Mouse (Mus musculus) limb, embryonic 13.5 days (tissue): ENCODE data around the gene Wdr89. TPM values are rescaled to one million over a fixed set of nuclear protein-coding genes. Genes with fewer than 3 reads are reported as not detected.
"Not testable (repeated sequence)": the region's sequence is repeated elsewhere in the genome, so short reads cannot be mapped to it uniquely, and the experiment has no call there.

Source experiments
- ATAC-seq: fragments of 200-750 bp; cut with Nextera tagmentation; 2 replicates; pipeline ENCODE4 v1.8.0; 2017; ENCODE audit warnings: low read depth, moderate number of reproducible peaks, moderate TSS enrichment; ENCODE audit not compliant: low FRiP score
- H3K27ac ChIP-seq: fragments of 300-500 bp; sonication (generic); 2 replicates; pipeline ENCODE4 v1.5.1; 2015; ENCODE audit warnings: inconsistent platforms, mild to moderate bottlenecking, moderate library complexity
- H3K27me3 ChIP-seq: fragments of 300-500 bp; sonication (generic); 2 replicates; pipeline ENCODE4 v1.6.1; 2015; ENCODE audit warnings: mild to moderate bottlenecking, inconsistent platforms
- H3K36me3 ChIP-seq: fragments of 300-500 bp; sonication (generic); 2 replicates; pipeline ENCODE4 v1.6.1; 2015; ENCODE audit warnings: inconsistent platforms, mild to moderate bottlenecking, moderate library complexity
- H3K4me1 ChIP-seq: fragments of 300-500 bp; sonication (generic); 2 replicates; pipeline ENCODE4 v1.6.1; 2015; ENCODE audit warnings: inconsistent platforms
- H3K4me2 ChIP-seq: fragments of 300-500 bp; sonication (generic); replicated peaks from 2 replicates; pipeline ENCODE4 v1.6.1; 2015; ENCODE audit warnings: inconsistent platforms, mild to moderate bottlenecking, moderate library complexity
- H3K4me3 ChIP-seq: fragments of 300-500 bp; sonication (generic); 2 replicates; pipeline ENCODE4 v1.5.1; 2015; ENCODE audit warnings: moderate library complexity, mild to moderate bottlenecking, inconsistent platforms
- H3K9ac ChIP-seq: fragments of 300-500 bp; sonication (generic); 2 replicates; pipeline ENCODE4 v1.6.1; 2015; ENCODE audit warnings: mild to moderate bottlenecking, inconsistent platforms
- H3K9me3 ChIP-seq: fragments of 300-500 bp; sonication (generic); 2 replicates; pipeline ENCODE4 v1.6.1; 2016; ENCODE audit warnings: inconsistent platforms
- WGBS: fragments of 180-500 bp; shearing (Covaris S2); methylation state at CpG from one replicate; pipeline ENCODE4 v1.1.7; 2015; 5-methylcytosine and 5-hydroxymethylcytosine counted together
- polyA plus RNA-seq: library from polyadenylated mRNA; unstranded; fragments of >200 nt; fragmentation: Nextera tagmentation; extraction: Ambion mirVana; gene quantifications from 2 replicates; pipeline ENCODE4 v1.2.1, GENCODE M21; 2015

The Wdr89 gene
- polyA plus RNA-seq, 1 experiment from 2014 or later, result 11.7 TPM

DNA sequence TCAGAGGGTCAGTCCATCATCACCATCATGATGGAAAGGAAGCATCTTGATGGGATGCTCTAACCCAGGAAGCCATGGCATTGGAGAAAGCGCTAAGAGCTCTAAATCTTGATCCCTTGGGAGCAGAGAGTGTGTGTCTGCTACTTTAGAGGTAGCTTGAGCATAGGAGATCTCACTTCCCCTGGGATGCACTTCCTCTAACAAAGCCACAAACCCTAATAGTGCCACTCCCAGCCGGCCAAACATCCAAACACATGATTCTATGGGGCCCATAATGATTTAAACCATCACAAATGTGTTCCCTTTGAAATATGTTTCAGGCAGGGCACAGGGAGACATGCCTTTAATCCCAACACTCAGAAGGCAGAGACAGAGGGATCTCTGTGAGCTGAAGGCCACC, 19.7 kb upstream of the Wdr89 start:
- Histone ChIP-seq H3K4me3 (no peak overlapping the region), H3K4me1 (no peaks in the 10 kb centered on the region), H3K9me3 (no peaks in the 10 kb centered on the region), H3K9ac (no peak overlapping the region), H3K27me3 (no peaks in the 10 kb centered on the region), H3K27ac (no peak overlapping the region), H3K4me2 (no peak overlapping the region), H3K36me3 (no peaks in the 10 kb centered on the region)
- no peak for ATAC-seq
- 85% methylated on average over 2 of the region's 2 CpGs for WGBS

DNA sequence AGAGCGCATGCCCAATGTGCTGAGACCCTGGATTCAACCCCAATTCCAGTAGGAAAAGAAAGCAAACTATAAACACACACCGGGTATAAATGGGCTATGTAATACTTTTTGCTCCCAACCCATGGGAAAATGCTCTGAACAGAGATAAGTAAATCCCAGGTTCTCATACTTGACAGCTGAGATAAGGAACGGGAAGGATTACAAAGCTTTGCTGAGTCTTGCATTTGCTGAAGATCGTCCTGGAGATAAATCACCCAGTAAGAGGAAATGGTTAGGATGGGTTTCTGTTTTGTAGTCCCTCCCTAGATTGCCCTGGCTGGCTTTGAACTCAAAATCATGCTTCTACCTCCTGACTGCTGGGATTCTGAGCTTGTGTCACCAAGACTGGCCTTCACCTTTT, 18.0 kb upstream of the Wdr89 start:
- no peak overlapping the region for H3K27ac ChIP-seq
- no peak overlapping the region for H3K4me2 ChIP-seq
- H3K9me3 ChIP-seq, result no peaks in the 10 kb centered on the region
- no peaks in the 10 kb centered on the region for H3K36me3 ChIP-seq
- WGBS, result 62% methylated on average over 4 of the region's 4 CpGs
- no peak overlapping the region for H3K4me3 ChIP-seq
- no peak overlapping the region for H3K9ac ChIP-seq
- no peaks in the 10 kb centered on the region for H3K4me1 ChIP-seq
- H3K27me3 ChIP-seq, result no peaks in the 10 kb centered on the region
- no peak for ATAC-seq

DNA sequence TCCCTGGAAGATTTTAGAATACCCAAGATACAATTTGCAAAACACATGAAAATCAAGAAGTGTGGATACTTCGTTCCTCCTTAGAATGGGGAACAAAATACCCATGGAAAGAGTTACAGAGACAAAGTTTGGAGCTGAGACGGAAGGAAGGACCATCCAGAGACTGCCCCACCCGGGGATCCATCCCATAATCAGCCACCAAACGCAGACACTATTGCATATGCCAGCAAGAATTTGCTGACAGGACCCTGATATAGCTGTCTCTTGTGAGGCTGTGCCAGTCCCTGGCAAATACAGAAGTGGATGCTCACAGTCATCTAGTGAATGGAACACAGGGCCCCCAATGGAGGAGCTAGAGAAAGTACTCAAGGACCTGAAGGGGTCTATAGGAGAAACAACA, 14.7 kb upstream of the Wdr89 start:
- H3K9ac ChIP-seq, H3K27me3 ChIP-seq, H3K4me2 ChIP-seq, H3K9me3 ChIP-seq, H3K4me3 ChIP-seq, ATAC-seq, H3K4me1 ChIP-seq, H3K27ac ChIP-seq, H3K36me3 ChIP-seq: not testable (repeated sequence)
- WGBS, result 86% methylated on average over 4 of the region's 4 CpGs

DNA sequence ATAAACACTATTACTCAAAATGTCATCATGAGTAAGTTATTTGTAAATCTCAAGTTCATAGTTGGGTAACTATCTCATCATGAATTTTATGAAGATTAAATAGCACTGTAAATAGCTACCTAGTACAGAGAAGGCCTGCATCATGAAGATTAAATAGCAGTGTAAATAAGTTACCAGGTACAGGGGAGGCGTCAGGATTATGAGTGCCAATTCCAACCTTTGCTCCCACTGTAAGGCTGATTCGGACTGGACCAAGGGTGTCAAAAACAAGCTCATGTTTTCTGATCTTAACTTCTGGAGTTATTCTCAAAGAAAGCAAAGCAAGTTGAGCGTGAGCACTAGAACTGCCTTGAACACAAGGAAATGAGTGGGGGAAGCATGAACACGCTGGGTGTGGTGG, 14.3 kb upstream of the Wdr89 start:
- H3K4me3 ChIP-seq, result no peak overlapping the region
- no peak overlapping the region for H3K27ac ChIP-seq
- H3K4me2 ChIP-seq, result no peak overlapping the region
- no peaks in the 10 kb centered on the region for H3K4me1 ChIP-seq
- H3K36me3 ChIP-seq, result no peaks in the 10 kb centered on the region
- H3K9me3 ChIP-seq, result no peaks in the 10 kb centered on the region
- H3K9ac ChIP-seq, result no peak overlapping the region
- no peaks in the 10 kb centered on the region for H3K27me3 ChIP-seq
- ATAC-seq, result no peak
- WGBS, result 92% methylated on average over 4 of the region's 4 CpGs

DNA sequence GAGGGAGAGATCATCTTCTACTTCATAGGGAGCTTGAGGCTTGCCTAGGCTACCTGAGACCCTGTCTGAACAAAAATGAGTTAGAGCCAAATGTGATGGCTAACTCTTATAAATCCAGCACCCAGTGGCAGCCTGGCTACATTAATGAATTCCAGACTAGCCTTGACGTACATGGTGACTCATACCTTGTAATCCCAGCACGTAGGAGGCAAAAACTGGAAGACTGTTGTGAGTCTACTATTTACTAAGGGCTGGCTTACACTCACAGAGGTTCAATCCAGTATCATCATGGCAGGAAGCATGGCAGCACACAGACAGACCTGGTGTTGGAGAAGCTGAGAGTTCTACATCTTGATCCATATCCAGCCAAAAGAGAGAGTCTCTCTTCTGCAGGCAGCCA, 13.5 kb upstream of the Wdr89 start:
- Histone ChIP-seq H3K4me2 (no peak overlapping the region), H3K27ac (no peak overlapping the region), H3K36me3 (no peaks in the 10 kb centered on the region), H3K9ac (no peak overlapping the region), H3K4me3 (no peak overlapping the region), H3K27me3 (no peaks in the 10 kb centered on the region), H3K9me3 (no peaks in the 10 kb centered on the region), H3K4me1 (no peaks in the 10 kb centered on the region)
- no peak for ATAC-seq
- WGBS, result 41% methylated on average over 2 of the region's 2 CpGs

DNA sequence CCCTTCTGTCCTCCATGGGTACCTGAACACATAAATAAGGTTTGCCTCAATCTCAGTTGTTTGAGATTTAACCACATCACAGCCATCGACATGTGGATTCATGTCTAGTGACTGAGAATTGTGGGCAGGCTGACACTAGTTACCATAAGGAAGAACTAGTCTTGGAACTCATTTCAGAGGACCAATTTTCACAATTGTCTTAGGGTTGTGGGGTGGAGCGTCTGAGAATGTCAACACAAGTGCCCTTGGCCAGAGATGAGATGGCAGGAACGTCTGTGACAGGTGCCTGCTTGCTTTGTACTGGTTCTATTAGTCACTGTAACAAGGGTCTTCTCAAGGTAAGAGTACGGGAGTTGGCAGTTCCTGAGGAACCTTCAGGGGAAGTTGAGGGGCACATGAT, 11.8 kb upstream of the Wdr89 start:
- WGBS, result 78% methylated on average over 4 of the region's 4 CpGs
- no peak for ATAC-seq
- Histone ChIP-seq H3K4me2 (no peak overlapping the region), H3K4me3 (no peak overlapping the region), H3K9ac (no peak overlapping the region), H3K36me3 (no peaks in the 10 kb centered on the region), H3K27me3 (no peaks in the 10 kb centered on the region), H3K9me3 (no peaks in the 10 kb centered on the region), H3K4me1 (no peaks in the 10 kb centered on the region), H3K27ac (no peak overlapping the region)

DNA sequence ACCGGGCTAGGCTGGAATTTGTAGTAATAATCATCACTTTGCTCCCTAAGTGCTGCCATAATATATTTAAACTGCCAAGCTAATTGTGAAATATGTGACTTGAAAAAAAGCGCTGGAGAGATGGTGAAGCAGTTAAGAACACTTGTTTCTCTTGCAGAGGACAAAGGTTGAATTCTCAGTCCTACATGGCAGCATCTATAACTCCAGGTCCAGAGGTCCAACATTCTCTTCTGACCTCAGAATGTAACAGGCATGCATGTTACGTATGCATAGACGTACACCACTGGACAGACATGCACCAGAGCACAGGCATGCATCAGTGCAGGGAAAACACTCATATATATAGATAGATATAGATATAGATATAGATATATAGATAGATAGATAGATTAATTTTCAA, 9.1 kb upstream of the Wdr89 start:
- Histone ChIP-seq H3K9ac (no peak overlapping the region), H3K27ac (no peak overlapping the region), H3K4me2 (no peak overlapping the region), H3K27me3 (no peaks in the 10 kb centered on the region), H3K4me3 (no peak overlapping the region), H3K36me3 (no peaks in the 10 kb centered on the region), H3K9me3 (no peaks in the 10 kb centered on the region), H3K4me1 (no peaks in the 10 kb centered on the region)
- ATAC-seq, result no peak
- WGBS, result 90% methylated on average over 4 of the region's 4 CpGs

DNA sequence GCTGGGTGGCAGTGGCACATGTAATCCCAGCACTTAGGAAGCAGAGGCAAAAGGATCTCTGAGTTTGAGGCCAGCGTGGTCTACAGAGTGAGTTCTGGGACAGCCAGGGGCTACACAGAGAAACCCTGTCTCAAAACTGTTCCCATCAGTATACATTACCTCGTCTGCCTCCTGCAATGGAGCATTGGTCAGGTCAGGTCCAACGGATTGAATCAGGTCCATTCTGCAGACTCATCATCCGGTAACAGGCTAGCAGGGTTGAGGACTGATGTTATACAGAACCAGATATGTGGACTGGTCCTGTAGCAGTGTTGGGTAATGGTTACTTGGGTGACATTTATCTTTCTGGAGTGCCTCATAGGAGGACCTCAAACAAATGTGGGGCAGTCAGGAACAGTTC, 3.3 kb upstream of the Wdr89 start:
- Histone ChIP-seq H3K9ac (no peak overlapping the region), H3K4me3 (no peak overlapping the region), H3K27ac (no peak overlapping the region), H3K27me3 (no peaks in the 10 kb centered on the region), H3K4me1 (peaks cover 12% of the 10 kb centered on the region), H3K36me3 (no peaks in the 10 kb centered on the region), H3K4me2 (no peak overlapping the region), H3K9me3 (no peaks in the 10 kb centered on the region)
- 91% methylated on average over 4 of the region's 4 CpGs for WGBS
- ATAC-seq, result no peak

DNA sequence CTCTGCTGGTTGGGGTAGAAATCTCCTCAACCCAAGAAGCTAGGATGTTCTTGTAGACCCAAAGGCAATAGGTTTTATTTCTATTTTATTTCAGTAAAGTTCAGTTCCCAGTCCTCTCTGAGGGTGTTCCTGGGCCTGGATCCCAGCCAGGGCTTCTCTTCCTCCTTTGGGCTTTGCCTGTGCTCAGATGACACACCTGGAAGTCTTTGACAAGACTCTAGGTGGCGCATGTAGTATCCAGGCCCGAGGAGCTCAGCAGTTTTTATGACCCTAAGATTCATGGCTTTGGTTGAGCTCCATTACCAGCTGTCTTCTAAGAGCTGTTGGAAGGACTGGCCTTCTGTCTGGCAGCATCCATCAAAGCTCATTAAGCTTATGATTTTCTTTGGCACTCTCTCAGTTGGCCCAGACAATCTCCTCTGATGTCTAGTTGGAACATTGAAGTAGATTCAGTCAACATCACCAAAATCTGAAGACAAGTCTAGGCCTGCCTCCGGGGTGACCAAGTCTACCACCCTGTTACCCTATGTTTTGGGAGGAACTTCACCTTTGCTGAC, 2.5 kb upstream of the Wdr89 start:
- 75% methylated on average over 3 of the region's 3 CpGs for WGBS
- Histone ChIP-seq H3K4me2 (no peak overlapping the region), H3K36me3 (no peaks in the 10 kb centered on the region), H3K9me3 (no peaks in the 10 kb centered on the region), H3K4me3 (no peak overlapping the region), H3K27ac (no peak overlapping the region), H3K9ac (no peak overlapping the region), H3K27me3 (no peaks in the 10 kb centered on the region), H3K4me1 (peaks cover 12% of the 10 kb centered on the region)
- no peak for ATAC-seq

DNA sequence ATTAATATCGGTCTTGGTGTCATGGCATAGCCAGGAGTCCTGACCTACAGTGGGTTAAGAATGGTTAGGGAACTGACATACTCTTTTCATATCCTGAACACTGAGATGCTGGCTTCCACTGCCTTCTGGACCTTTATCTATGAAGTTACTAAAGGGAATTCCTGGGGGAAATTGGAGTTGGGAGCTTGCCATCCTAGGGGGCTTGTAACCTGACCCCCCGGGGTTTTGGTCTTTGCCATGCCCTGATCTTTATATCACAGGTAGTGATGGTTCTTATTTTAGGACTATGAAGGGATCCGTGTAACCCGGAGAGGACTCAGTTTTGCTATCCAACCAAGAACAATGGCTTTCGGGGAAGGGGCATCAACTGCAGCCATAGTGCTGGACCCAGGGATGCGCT, 1.3 kb upstream of the Wdr89 start:
- Histone ChIP-seq H3K9me3 (no peaks in the 10 kb centered on the region), H3K27me3 (no peaks in the 10 kb centered on the region), H3K4me2 (peak overlapping the region; percentile 75), H3K9ac (peak overlapping the region; percentile 66), H3K36me3 (no peaks in the 10 kb centered on the region), H3K4me3 (peak overlapping the region; percentile 52), H3K4me1 (peaks cover 12% of the 10 kb centered on the region), H3K27ac (no peak overlapping the region)
- WGBS, result 89% methylated on average over 6 of the region's 6 CpGs
- ATAC-seq, result no peak

DNA sequence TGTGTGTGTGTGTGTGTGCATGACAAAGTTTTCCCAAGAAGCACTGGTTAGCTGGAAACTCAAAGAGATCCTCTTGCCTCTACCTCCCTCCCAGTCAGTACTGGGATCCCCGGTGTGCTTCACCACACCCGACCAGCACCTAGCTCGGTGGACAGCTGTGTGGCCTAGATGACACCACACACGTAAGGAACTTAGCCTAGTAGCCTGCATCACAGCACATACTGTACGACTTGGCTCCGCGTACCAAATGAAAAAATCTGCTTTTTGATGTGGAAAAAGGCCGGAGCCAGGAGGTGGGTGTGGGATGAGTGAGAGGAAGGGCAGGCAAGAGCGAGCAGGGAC, 450 bp downstream of the Wdr89 start:
- WGBS, result 1% methylated on average over 9 of the region's 9 CpGs
- peak overlapping the region; percentile 55 for H3K4me3 ChIP-seq
- ATAC-seq, result no peak
- H3K36me3 ChIP-seq, result no peaks in the 10 kb centered on the region
- peak overlapping the region; percentile 82 for H3K4me2 ChIP-seq
- H3K27ac ChIP-seq, result peak overlapping the region; percentile 82
- H3K27me3 ChIP-seq, result no peaks in the 10 kb centered on the region
- peaks cover 14% of the 10 kb centered on the region for H3K4me1 ChIP-seq
- peak overlapping the region; percentile 79 for H3K9ac ChIP-seq
- no peaks in the 10 kb centered on the region for H3K9me3 ChIP-seq

DNA sequence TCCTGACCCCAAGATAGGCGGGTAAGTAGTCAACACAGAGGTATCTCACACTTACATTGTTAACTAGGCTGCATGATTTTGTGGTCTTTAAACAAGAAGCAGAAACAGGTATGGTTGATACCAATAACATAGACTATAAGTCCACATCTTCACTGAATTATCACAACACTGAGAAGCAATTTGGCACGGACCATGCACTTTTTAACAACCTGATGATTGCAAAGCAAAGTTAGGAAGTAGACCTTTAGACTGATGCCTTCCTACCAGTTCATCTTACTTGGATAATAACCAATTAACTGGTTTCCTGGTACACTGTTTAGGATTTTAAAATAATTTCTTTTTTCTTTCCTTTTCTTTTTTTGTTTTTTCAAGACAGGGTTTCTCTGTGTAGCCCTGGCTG, 1.1 kb downstream of the Wdr89 start:
- no peak overlapping the region for H3K9ac ChIP-seq
- H3K27ac ChIP-seq, result no peak overlapping the region
- no peaks in the 10 kb centered on the region for H3K36me3 ChIP-seq
- H3K27me3 ChIP-seq, result no peaks in the 10 kb centered on the region
- peak overlapping the region; percentile 82 for H3K4me2 ChIP-seq
- ATAC-seq, result no peak
- 86% methylated on average over 2 of the region's 2 CpGs for WGBS
- H3K4me3 ChIP-seq, result peak overlapping the region; percentile 55; the same call in 1 of the 2 replicates
- H3K4me1 ChIP-seq, result peaks cover 19% of the 10 kb centered on the region
- no peaks in the 10 kb centered on the region for H3K9me3 ChIP-seq

DNA sequence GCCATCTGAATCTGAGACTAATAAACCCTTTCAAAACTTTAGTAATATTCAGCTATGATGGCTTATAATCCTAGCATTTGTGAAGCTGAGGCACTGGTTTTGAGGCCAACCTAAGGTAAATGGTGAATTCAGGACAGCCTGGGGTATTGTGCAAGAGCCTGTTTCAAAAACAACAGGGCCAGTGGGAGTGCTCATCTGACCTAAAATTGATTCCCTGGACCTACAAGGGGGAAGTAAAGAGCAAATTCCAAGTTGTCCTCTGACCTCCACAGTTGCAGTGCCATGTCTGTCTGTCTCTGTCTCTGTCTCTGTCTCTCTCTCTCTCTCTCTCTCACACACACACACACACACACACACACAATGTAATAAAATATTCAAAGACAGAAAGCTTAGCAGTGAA, 2.4 kb downstream of the Wdr89 start:
- Histone ChIP-seq H3K4me2 (no peak overlapping the region), H3K9ac (no peak overlapping the region), H3K27ac (no peak overlapping the region), H3K9me3 (no peaks in the 10 kb centered on the region), H3K36me3 (no peaks in the 10 kb centered on the region), H3K27me3 (no peaks in the 10 kb centered on the region), H3K4me1 (peaks cover 19% of the 10 kb centered on the region), H3K4me3 (no peak overlapping the region)
- ATAC-seq, result no peak

DNA sequence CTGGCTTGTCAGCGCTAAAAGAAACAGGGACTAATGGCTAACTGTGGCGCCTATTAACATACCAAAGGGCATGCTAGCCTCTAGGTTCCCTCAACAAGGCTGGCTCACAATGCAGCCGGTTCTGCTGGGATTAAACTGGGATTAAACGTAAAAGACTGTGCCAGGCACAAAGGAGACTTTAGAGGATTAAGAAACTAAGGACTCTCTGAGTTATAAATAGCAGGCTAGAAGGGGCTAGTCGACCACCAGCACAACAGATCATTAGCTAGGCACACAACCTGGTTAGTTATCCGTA, 4.9 kb downstream of the Wdr89 start:
- Histone ChIP-seq H3K4me3 (no peak overlapping the region), H3K27ac (no peak overlapping the region), H3K4me2 (no peak overlapping the region), H3K9ac (no peak overlapping the region), H3K36me3 (no peaks in the 10 kb centered on the region), H3K27me3 (no peaks in the 10 kb centered on the region), H3K4me1 (peaks cover 12% of the 10 kb centered on the region), H3K9me3 (no peaks in the 10 kb centered on the region)
- no peak for ATAC-seq
- WGBS, result 20% methylated on average over 6 of the region's 6 CpGs
